Mouse (Mus musculus): ENCODE measurements around the gene Gm1527. TPM values are rescaled to one million over a fixed set of nuclear protein-coding genes. Genes with fewer than 3 reads are reported as not detected.

Gene Gm1527
- polyA plus RNA-seq, 1 experiment from 2014 or later, result not detected

Other genes with a start within 250 kb of the Gm1527 start
- gene Slc2a2, start 194.7 kb upstream of the Gm1527 start, polyA plus RNA-seq (2014; fragmentation: Nextera tagmentation; extraction: Ambion mirVana), result 0.37 and 0.41 TPM in 2 replicates
- gene Eif5a2, start 111.3 kb upstream of the Gm1527 start, polyA plus RNA-seq (2014; fragmentation: Nextera tagmentation; extraction: Ambion mirVana), result 14.1 and 19.3 TPM in 2 replicates
- gene Rpl22l1, start 87.2 kb upstream of the Gm1527 start, polyA plus RNA-seq (2014; fragmentation: Nextera tagmentation; extraction: Ambion mirVana), result 319 and 326 TPM in 2 replicates
- 0.07 and 0.11 TPM in 2 replicates for gene Egfem1, start 189.4 kb downstream of the Gm1527 start, polyA plus RNA-seq (2014; fragmentation: Nextera tagmentation; extraction: Ambion mirVana)